Mouse (Mus musculus) intestine, embryonic 15.5 days (tissue): ENCODE results near the gene Mrpl12. TPM values are rescaled to one million over a fixed set of nuclear protein-coding genes. Genes with fewer than 3 reads are reported as not detected.
A peak's percentile ranks its signal among the peaks of the same experiment; 100 is the strongest.

Experiments
- ATAC-seq: fragments of 200-750 bp; cut with Nextera tagmentation; 2 replicates; pipeline ENCODE4 v1.8.0; 2017; ENCODE audit warnings: moderate TSS enrichment, moderate library complexity
- H3K27ac ChIP-seq: fragments of 300-500 bp; sonication (generic); 2 replicates; pipeline ENCODE4 v1.5.1; 2015; ENCODE audit warnings: mild to moderate bottlenecking, inconsistent platforms
- H3K27me3 ChIP-seq: fragments of 300-500 bp; sonication (generic); replicated peaks from 2 replicates; pipeline ENCODE4 v1.6.1; 2015; ENCODE audit warnings: inconsistent platforms
- H3K36me3 ChIP-seq: fragments of 300-500 bp; sonication (generic); 2 replicates; pipeline ENCODE4 v1.6.1; 2015; ENCODE audit warnings: inconsistent platforms
- H3K4me1 ChIP-seq: fragments of 300-500 bp; sonication (generic); replicated peaks from 2 replicates; pipeline ENCODE4 v1.6.1; 2015; ENCODE audit warnings: inconsistent platforms
- H3K4me2 ChIP-seq: fragments of 300-500 bp; sonication (generic); replicated peaks from 2 replicates; pipeline ENCODE4 v1.6.1; 2015; ENCODE audit warnings: mild to moderate bottlenecking, inconsistent platforms
- H3K4me3 ChIP-seq: fragments of 300-500 bp; sonication (generic); replicated peaks from 2 replicates; pipeline ENCODE4 v1.5.1; 2015; ENCODE audit warnings: inconsistent platforms
- H3K9ac ChIP-seq: fragments of 300-500 bp; sonication (generic); 2 replicates; pipeline ENCODE4 v1.6.1; 2015; ENCODE audit warnings: inconsistent platforms
- H3K9me3 ChIP-seq: fragments of 300-500 bp; sonication (generic); 2 replicates; pipeline ENCODE4 v1.6.1; 2016; ENCODE audit warnings: inconsistent platforms
- WGBS: fragments of 180-500 bp; shearing (Covaris S2); methylation state at CpG from one replicate; pipeline ENCODE4 v1.1.7; 2015; 5-methylcytosine and 5-hydroxymethylcytosine counted together
- polyA plus RNA-seq: library from polyadenylated mRNA; unstranded; fragments of >200 nt; fragmentation: Nextera tagmentation; extraction: Ambion mirVana; gene quantifications from 2 replicates; pipeline ENCODE4 v1.2.1, GENCODE M21; 2015

Mrpl12 gene
- polyA plus RNA-seq, 1 experiment from 2014 or later: 222 TPM

- Histone ChIP-seq H3K4me1 (peaks cover 15% of the 10 kb centered on the region; the same call in 1 of the 2 replicates), H3K27me3 (no peaks in the 10 kb centered on the region), H3K4me2 (0 out of 2 replicates have a peak overlapping the region, but pooled peaks have one; percentile 11), H3K9ac (no peak overlapping the region), H3K27ac (peak overlapping the region; percentile 52), H3K4me3 (no peak overlapping the region), H3K9me3 (no peaks in the 10 kb centered on the region), H3K36me3 (peaks cover 27% of the 10 kb centered on the region; the same call in 1 of the 2 replicates)
- 74% methylated on average over 6 of the region's 6 CpGs for WGBS
- peak; percentile 46 for ATAC-seq
Measured at GRCm38 (mm10) chr11:120499894-120500293, 15.5 kb downstream of the Mrpl12 start.

- H3K36me3 ChIP-seq: peaks cover 23% of the 10 kb centered on the region; the same call in 1 of the 2 replicates
- 0 out of 2 replicates have a peak overlapping the region, but pooled peaks have one; percentile 11 for H3K4me2 ChIP-seq
- H3K27ac ChIP-seq: peak overlapping the region; percentile 52
- no peak overlapping the region for H3K9ac ChIP-seq
- H3K4me3 ChIP-seq: no peak overlapping the region
- H3K9me3 ChIP-seq: no peaks in the 10 kb centered on the region
- ATAC-seq: peak; percentile 87
- WGBS: 16% methylated on average over 3 of the region's 3 CpGs
- no peaks in the 10 kb centered on the region for H3K27me3 ChIP-seq
- H3K4me1 ChIP-seq: peaks cover 15% of the 10 kb centered on the region; the same call in 1 of the 2 replicates
Measured at GRCm38 (mm10) chr11:120500357-120500756, 15.9 kb downstream of the Mrpl12 start.

- no peaks in the 10 kb centered on the region for H3K9me3 ChIP-seq
- no peak overlapping the region for H3K4me3 ChIP-seq
- no peak overlapping the region for H3K9ac ChIP-seq
- H3K27ac ChIP-seq: no peak overlapping the region
- H3K4me2 ChIP-seq: no peak overlapping the region
- 60% methylated on average over 6 of the region's 6 CpGs for WGBS
- H3K4me1 ChIP-seq: peaks cover 15% of the 10 kb centered on the region; the same call in 1 of the 2 replicates
- H3K36me3 ChIP-seq: peaks cover 16% of the 10 kb centered on the region; the same call in 1 of the 2 replicates
- H3K27me3 ChIP-seq: no peaks in the 10 kb centered on the region
- peak; percentile 12; the same call in 1 of the 2 replicates for ATAC-seq
Measured at GRCm38 (mm10) chr11:120501018-120501417, 16.6 kb downstream of the Mrpl12 start.

GRCm38 (mm10) chr11:120501701-120502100, 17.3 kb downstream of the Mrpl12 start:
- Histone ChIP-seq H3K27me3 (no peaks in the 10 kb centered on the region), H3K36me3 (peaks cover 12% of the 10 kb centered on the region; the same call in 1 of the 2 replicates), H3K4me3 (no peak overlapping the region), H3K4me1 (peaks cover 18% of the 10 kb centered on the region), H3K27ac (no peak overlapping the region), H3K4me2 (no peak overlapping the region), H3K9ac (no peak overlapping the region), H3K9me3 (no peaks in the 10 kb centered on the region)
- ATAC-seq: no peak
- WGBS: 73% methylated on average over 4 of the region's 4 CpGs

- H3K4me3 ChIP-seq: no peak overlapping the region
- ATAC-seq: no peak
- no peaks in the 10 kb centered on the region for H3K27me3 ChIP-seq
- H3K9ac ChIP-seq: no peak overlapping the region
- no peak overlapping the region for H3K4me2 ChIP-seq
- H3K36me3 ChIP-seq: no peaks in the 10 kb centered on the region
- H3K9me3 ChIP-seq: no peaks in the 10 kb centered on the region
- peaks cover 20% of the 10 kb centered on the region for H3K4me1 ChIP-seq
- WGBS: 89% methylated on average over 3 of the region's 3 CpGs
- H3K27ac ChIP-seq: no peak overlapping the region
Measured at GRCm38 (mm10) chr11:120505661-120506060, 21.2 kb downstream of the Mrpl12 start.

GRCm38 (mm10) chr11:120506899-120507298, 22.5 kb downstream of the Mrpl12 start:
- Histone ChIP-seq H3K4me3 (no peak overlapping the region), H3K27ac (peak overlapping the region; percentile 33), H3K4me1 (peaks cover 18% of the 10 kb centered on the region), H3K27me3 (no peaks in the 10 kb centered on the region), H3K9ac (0 out of 2 replicates have a peak overlapping the region, but pooled peaks have one; percentile 8), H3K36me3 (no peaks in the 10 kb centered on the region), H3K4me2 (peak overlapping the region; percentile 37; the same call in 1 of the 2 replicates), H3K9me3 (no peaks in the 10 kb centered on the region)
- peak; percentile 20; the same call in 1 of the 2 replicates for ATAC-seq
- WGBS: 55% methylated on average over 4 of the region's 4 CpGs

GRCm38 (mm10) chr11:120507611-120508289, 23.3 kb downstream of the Mrpl12 start:
- peak; percentile 84 for ATAC-seq
- Histone ChIP-seq H3K27ac (peak overlapping the region; percentile 36), H3K9ac (0 out of 2 replicates have a peak overlapping the region, but pooled peaks have one; percentile 8), H3K9me3 (no peaks in the 10 kb centered on the region), H3K4me2 (peak overlapping the region; percentile 37), H3K36me3 (no peaks in the 10 kb centered on the region), H3K27me3 (no peaks in the 10 kb centered on the region), H3K4me1 (peaks cover 18% of the 10 kb centered on the region), H3K4me3 (no peak overlapping the region)
- WGBS: 50% methylated on average over 13 of the region's 13 CpGs

GRCm38 (mm10) chr11:120508290-120508870, 24.0 kb downstream of the Mrpl12 start:
- Histone ChIP-seq H3K36me3 (no peaks in the 10 kb centered on the region), H3K4me3 (no peak overlapping the region), H3K4me1 (peaks cover 18% of the 10 kb centered on the region), H3K9ac (no peak overlapping the region), H3K4me2 (no peak overlapping the region), H3K27ac (0 out of 2 replicates have a peak overlapping the region, but pooled peaks have one; percentile 36), H3K27me3 (no peaks in the 10 kb centered on the region), H3K9me3 (no peaks in the 10 kb centered on the region)
- ATAC-seq: peak; percentile 35
- WGBS: 76% methylated on average over 9 of the region's 9 CpGs

- H3K36me3 ChIP-seq: no peaks in the 10 kb centered on the region
- H3K4me3 ChIP-seq: no peak overlapping the region
- H3K27ac ChIP-seq: peak overlapping the region; percentile 59
- 43% methylated on average over 4 of the region's 4 CpGs for WGBS
- peak overlapping the region; percentile 56; the same call in 1 of the 2 replicates for H3K4me2 ChIP-seq
- ATAC-seq: 0 out of 2 replicates have a peak, but pooled peaks have one; percentile 27
- H3K27me3 ChIP-seq: no peaks in the 10 kb centered on the region
- no peaks in the 10 kb centered on the region for H3K9me3 ChIP-seq
- H3K9ac ChIP-seq: no peak overlapping the region
- H3K4me1 ChIP-seq: peaks cover 18% of the 10 kb centered on the region
Measured at GRCm38 (mm10) chr11:120509940-120510339, 25.5 kb downstream of the Mrpl12 start.

GRCm38 (mm10) chr11:120510375-120511030, 26.1 kb downstream of the Mrpl12 start:
- H3K27me3 ChIP-seq: no peaks in the 10 kb centered on the region

GRCm38 (mm10) chr11:120512790-120513453, 28.5 kb downstream of the Mrpl12 start:
- Histone ChIP-seq H3K36me3 (no peaks in the 10 kb centered on the region), H3K27ac (no peak overlapping the region), H3K9me3 (no peaks in the 10 kb centered on the region), H3K4me1 (peaks cover 15% of the 10 kb centered on the region), H3K27me3 (no peaks in the 10 kb centered on the region), H3K4me3 (no peak overlapping the region), H3K4me2 (no peak overlapping the region), H3K9ac (no peak overlapping the region)
- WGBS: 39% methylated on average over 6 of the region's 6 CpGs
- no peak for ATAC-seq

More at GRCm38 (mm10) chr11:120510375-120511030, 26.1 kb downstream of the Mrpl12 start:
- H3K4me1 ChIP-seq: peaks cover 19% of the 10 kb centered on the region
- H3K9me3 ChIP-seq: no peaks in the 10 kb centered on the region
- 8% methylated on average over 16 of the region's 16 CpGs for WGBS
- H3K27ac ChIP-seq: peak overlapping the region; percentile 59
- ATAC-seq: no peak
- peak overlapping the region; percentile 56 for H3K4me2 ChIP-seq
- no peaks in the 10 kb centered on the region for H3K36me3 ChIP-seq
- H3K4me3 ChIP-seq: peak overlapping the region; percentile 14; the same call in 1 of the 2 replicates
- H3K9ac ChIP-seq: peak overlapping the region; percentile 4; the same call in 1 of the 2 replicates
